Mouse (Mus musculus) right cerebral cortex, postnatal 36 days (tissue): ENCODE results near the gene Mt2.

Experiments
- DNase-seq, 2 experiments: peaks; one replicate each; pipeline ENCODE4 v3.0.0; 2022; ENCODE audit warnings: low spot score in 2 of 2, mixed read lengths in 1 of 2

Mt2 gene

DNA sequence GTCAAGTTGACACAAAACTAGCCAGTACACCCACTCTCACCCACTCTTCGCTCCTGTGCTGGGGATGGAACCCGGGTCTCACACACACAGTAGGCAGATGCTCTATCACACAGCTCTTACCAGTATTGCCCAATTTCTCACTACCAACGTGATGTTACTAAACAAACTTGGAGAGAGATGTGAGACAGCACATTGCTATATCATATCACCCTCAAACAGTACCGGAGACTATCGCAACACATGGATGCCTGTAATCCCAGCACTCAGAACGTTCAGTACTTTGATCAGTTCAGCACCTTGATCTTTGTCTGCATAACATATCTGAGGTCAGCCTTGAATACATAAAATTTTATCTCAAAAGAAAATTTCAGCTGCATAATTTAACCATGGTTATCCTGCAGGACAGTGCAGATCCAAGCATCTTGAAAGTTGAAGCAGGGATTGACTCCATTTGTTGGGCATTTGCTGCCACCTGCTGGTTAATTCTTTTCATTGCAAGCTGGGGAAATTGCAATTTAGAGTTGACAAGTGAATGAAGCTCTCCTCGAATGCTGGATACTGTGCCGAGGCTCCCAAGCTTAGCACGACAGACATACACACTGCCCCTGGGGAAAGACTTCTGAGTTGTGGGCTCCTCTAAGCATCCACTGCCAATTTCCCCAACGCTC, 26.9 kb downstream of the Mt2 start:
- DNase-seq: peak in 1 of 2 experiments; percentile 55

DNA sequence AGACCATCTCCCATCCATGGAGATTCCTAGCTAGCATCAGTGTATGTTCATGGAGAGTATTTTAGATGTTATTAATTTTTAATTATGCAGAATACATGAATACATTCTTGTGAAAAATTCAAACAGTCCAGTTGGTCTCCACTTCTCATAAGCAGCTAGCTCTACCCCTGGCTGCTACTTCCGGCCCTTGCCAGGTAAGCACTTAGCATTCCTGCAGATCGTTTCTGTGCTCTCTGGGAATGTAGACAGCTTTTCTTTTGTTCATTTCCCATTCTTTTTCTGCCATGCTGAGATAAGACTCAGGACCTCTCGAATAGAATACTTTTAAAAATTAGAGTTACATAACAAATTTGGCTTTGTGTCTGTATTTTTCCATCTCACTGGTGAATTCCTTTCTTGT, 31.6 kb downstream of the Mt2 start:
- DNase-seq: no peak

DNA sequence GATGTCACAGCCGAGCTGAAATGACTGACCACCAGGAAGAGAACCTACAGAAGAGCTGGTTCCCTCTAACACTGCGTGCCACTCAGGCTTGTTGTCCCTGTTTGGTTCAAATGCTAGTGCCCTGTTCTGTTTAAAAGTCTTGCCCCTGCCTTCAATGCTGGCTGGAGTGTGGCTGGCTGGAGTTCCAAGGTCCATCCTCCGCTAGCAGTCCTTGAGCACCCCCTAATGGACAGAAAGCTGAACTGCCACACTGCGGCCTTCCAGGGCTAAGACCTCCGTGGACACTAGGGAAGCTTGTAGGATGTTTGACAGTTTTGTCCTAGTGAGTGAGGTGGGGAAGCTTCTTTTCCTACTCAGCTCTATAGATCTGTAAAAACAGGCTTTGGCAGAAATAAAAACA, 33.3 kb downstream of the Mt2 start:
- DNase-seq: no peak

DNA sequence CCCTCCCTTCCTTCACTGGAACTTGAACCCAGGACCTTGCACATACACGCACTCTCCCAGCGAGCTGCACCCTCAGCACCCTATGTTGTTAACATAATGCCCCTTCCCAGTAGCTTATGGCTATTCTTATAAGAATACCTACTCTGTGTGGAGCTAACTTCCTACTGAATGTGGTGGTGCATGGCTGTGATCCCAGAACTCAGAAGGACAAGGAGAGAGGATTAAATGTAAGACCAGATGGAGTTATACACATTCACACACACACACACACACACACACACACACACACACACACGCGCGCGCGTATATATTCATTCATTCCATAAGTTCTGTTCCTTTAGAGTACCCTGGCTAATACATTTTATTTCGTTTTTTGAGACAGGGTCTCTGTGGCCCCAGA, 33.8 kb downstream of the Mt2 start:
- peak in 1 of 2 experiments; percentile 45 for DNase-seq

DNA sequence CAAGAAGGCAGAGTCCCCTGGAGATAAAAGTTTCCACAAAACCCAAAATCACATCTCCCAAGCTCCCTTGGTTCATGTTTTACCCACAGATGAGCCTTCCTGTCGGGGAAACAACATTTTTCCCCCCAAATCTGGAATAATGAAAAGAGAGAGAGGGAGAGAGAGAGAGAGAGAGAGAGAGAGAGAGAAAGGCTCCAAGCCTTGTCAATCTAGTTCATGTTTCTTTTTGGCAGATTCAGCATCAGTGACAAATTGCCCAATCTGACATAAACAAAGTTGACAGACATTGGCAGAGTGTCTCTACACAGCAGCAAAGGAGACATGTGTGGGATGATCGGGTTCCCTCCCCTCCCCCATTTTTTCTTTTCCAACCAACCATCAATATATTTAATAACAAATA, 35.0 kb downstream of the Mt2 start:
- DNase-seq: no peak

DNA sequence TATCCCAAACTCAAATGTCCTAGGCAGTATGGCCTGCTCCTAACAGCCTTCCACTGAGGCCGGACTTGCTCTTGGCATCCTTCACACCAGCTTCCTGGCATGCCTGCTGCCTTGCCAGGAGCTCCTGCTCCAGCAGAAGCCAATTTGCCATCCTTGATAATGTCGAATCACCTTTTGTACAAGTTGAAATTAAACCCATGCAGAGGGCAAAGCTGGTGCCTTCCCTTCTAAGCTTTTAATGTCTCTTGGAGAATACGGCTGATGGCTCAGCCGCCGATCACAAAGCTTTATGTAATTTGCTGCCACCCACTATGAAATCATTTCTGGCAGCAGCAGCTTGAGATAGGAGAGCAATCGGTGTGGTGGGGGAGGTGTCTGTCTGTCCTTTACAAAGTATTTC, 37.2 kb downstream of the Mt2 start:
- DNase-seq: peak; percentile 52 to 64

DNA sequence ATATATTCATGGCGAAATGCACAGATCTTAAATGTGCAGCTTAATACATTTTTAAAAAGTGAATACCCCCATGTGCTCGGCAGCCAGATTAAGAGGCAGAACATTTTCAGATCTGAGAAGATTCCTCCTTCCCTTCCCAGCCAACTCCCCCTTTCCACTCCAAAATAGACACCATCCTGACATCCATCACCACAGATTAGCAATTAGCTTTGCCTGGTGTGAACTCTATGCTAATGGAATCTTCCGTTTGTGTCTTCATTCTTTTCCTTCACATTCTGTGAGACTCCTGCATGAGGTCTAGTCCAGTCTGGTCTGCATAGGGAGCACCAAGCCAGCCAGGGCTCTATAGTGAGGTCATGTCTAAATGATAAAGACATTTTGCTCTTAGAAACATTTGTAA, 37.8 kb downstream of the Mt2 start:
- peak in 1 of 2 experiments; percentile 41 for DNase-seq

DNA sequence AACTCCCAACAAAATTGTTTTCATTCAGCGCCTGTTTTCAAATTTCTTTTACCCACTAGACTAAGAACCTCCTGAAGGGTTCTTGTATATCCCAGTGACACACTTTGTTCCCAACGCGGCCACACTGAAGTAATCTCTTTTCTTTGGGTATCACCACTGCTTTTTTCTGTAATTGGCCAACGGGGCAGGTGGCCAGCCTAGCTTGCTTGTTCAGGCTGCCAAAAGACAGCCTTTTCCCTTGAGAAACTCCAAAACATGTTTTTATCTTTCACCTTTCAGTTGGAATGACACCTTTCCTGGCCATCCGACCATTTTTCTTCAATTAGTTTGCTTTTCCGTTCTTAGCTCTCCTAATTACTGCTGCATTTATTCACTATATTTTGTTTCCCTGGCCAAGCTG, 41.4 kb downstream of the Mt2 start:
- peak in 1 of 2 experiments; percentile 22 for DNase-seq

DNA sequence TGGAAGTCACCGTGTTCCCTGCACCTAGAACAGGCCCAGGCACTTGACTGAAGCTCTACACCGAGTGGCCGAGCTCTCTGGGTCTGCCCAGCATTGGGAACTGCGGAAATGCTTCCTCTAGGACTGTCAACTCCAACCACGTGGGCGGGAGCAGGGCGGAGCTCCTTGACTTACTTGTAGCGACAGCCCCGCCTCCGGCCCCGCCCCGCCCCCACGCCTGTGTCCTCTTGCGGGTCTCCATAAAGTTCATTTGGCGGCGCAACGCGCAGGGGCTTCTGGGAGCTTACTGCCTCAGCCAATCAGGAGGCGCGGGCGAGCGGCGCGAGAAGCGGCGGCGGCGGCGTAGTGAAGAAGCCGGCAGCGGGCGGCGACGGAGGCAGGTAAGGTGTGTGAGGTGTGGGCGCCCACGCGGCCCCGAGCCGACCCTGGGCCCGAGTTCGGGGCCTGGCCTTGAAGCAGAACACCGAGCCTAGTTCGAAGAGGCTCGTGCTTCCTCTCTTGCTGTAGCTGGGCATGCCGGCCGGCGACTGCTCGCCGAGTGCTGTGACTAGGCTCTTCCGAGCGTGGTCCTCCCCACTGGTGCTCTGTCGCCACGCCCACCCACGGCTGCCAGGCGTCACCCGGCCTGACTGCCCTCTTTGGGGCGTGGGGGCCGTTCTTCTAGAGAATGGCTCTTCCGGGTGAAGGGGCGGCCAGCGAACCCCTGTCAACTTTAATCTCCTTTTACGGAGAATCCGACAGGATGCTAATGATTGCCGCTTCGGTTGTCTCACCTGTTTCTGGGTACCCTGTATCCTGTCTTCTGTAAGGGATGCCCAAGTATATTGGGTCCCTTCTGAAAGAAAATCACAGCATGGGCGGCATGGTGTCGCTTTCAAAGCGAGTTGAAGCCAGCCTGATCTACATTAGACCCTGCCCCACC, 42.0 kb downstream of the Mt2 start, which contains the start of gene Nup93:
Nup93 (plus strand) TSS at position 313 of the 922 bp plus-strand sequence.
- DNase-seq: peak; percentile 99
